Mouse (Mus musculus) intestine, embryonic 15.5 days (tissue): ENCODE measurements around the gene Col18a1. TPM values are rescaled to one million over a fixed set of nuclear protein-coding genes. Genes with fewer than 3 reads are reported as not detected.
A peak's percentile ranks its signal among the peaks of the same experiment; 100 is the strongest.

Source experiments
- ATAC-seq: fragments of 200-750 bp; cut with Nextera tagmentation; 2 replicates; pipeline ENCODE4 v1.8.0; 2017; ENCODE audit warnings: moderate TSS enrichment, moderate library complexity
- H3K27ac ChIP-seq: fragments of 300-500 bp; sonication (generic); 2 replicates; pipeline ENCODE4 v1.5.1; 2015; ENCODE audit warnings: mild to moderate bottlenecking, inconsistent platforms
- H3K27me3 ChIP-seq: fragments of 300-500 bp; sonication (generic); replicated peaks from 2 replicates; pipeline ENCODE4 v1.6.1; 2015; ENCODE audit warnings: inconsistent platforms
- H3K36me3 ChIP-seq: fragments of 300-500 bp; sonication (generic); 2 replicates; pipeline ENCODE4 v1.6.1; 2015; ENCODE audit warnings: inconsistent platforms
- H3K4me1 ChIP-seq: fragments of 300-500 bp; sonication (generic); replicated peaks from 2 replicates; pipeline ENCODE4 v1.6.1; 2015; ENCODE audit warnings: inconsistent platforms
- H3K4me2 ChIP-seq: fragments of 300-500 bp; sonication (generic); replicated peaks from 2 replicates; pipeline ENCODE4 v1.6.1; 2015; ENCODE audit warnings: mild to moderate bottlenecking, inconsistent platforms
- H3K4me3 ChIP-seq: fragments of 300-500 bp; sonication (generic); replicated peaks from 2 replicates; pipeline ENCODE4 v1.5.1; 2015; ENCODE audit warnings: inconsistent platforms
- H3K9ac ChIP-seq: fragments of 300-500 bp; sonication (generic); 2 replicates; pipeline ENCODE4 v1.6.1; 2015; ENCODE audit warnings: inconsistent platforms
- H3K9me3 ChIP-seq: fragments of 300-500 bp; sonication (generic); 2 replicates; pipeline ENCODE4 v1.6.1; 2016; ENCODE audit warnings: inconsistent platforms
- whole genome bisulfite sequencing: fragments of 180-500 bp; shearing (Covaris S2); methylation state at CpG from one replicate; pipeline ENCODE4 v1.1.7; 2015; 5-methylcytosine and 5-hydroxymethylcytosine counted together
- polyA plus RNA-seq: library from polyadenylated mRNA; unstranded; fragments of >200 nt; fragmentation: Nextera tagmentation; extraction: Ambion mirVana; gene quantifications from 2 replicates; pipeline ENCODE4 v1.2.1, GENCODE M21; 2015

Gene Col18a1
- polyA plus RNA-seq, 1 experiment from 2014 or later = 59.5 TPM

- Histone ChIP-seq H3K9ac (no peak overlapping the region), H3K4me3 (no peak overlapping the region), H3K4me2 (no peak overlapping the region), H3K36me3 (no peaks in the 10 kb centered on the region), H3K4me1 (peaks cover 21% of the 10 kb centered on the region), H3K27ac (peak overlapping the region; percentile 30), H3K27me3 (no peaks in the 10 kb centered on the region), H3K9me3 (no peaks in the 10 kb centered on the region)
- peak; percentile 49 for ATAC-seq
- 29% methylated on average over 4 of the region's 4 CpGs for WGBS
These were observed 49.6 kb downstream of the Col18a1 start for GRCm38 (mm10) chr10:77116537-77117455.

DNA sequence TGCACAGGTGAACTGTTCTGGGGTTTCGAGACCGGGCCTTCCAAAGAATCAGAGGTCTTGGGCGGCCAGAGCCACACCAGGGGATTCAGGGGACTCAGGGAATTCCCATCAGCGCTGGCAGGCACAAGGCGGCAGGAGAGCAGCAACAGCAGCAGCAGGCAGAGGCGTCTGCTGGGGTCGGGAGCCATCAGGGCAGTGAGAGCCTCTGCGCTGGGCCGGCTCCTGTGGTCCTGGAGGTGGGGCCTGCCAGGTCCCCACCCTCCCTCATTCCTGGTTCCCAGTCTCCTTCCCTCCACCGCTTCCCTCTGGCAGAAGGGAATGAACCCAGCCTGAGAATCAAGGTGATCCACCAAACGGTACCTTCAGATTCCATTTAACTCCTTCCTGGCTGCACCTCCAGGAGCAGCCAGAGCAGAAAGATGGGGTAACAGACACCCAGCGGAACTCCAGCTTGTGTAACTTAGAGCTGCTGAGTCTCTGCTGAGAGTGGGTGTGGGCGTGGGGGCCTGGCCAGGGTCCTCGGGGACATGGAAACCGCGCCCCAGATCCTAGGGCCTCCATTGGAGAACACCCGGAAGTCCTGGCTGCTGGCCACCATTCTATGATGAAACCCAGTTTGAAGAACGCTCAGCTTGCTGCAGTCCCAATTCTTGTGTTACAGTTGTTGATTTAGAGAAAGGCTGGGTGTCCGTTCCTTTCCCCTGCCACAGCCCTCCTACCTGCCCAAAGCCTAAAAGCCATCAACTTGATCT lies 52.7 kb downstream of the Col18a1 start:
- H3K4me1 ChIP-seq = peaks cover 31% of the 10 kb centered on the region
- H3K4me2 ChIP-seq = peak overlapping the region; percentile 1; the same call in 1 of the 2 replicates
- no peaks in the 10 kb centered on the region for H3K36me3 ChIP-seq
- no peak overlapping the region for H3K27ac ChIP-seq
- WGBS = 48% methylated on average over 19 of the region's 19 CpGs
- no peaks in the 10 kb centered on the region for H3K27me3 ChIP-seq
- H3K9ac ChIP-seq = no peak overlapping the region
- H3K9me3 ChIP-seq = no peaks in the 10 kb centered on the region
- no peak overlapping the region for H3K4me3 ChIP-seq
- no peak for ATAC-seq

GRCm38 (mm10) chr10:77111550-77112249 lies 54.6 kb downstream of the Col18a1 start:
- no peak overlapping the region for H3K4me3 ChIP-seq
- H3K27me3 ChIP-seq = no peaks in the 10 kb centered on the region
- H3K9me3 ChIP-seq = no peaks in the 10 kb centered on the region
- no peak overlapping the region for H3K9ac ChIP-seq
- peaks cover 26% of the 10 kb centered on the region for H3K4me1 ChIP-seq
- peak; percentile 48; the same call in 1 of the 2 replicates for ATAC-seq
- no peaks in the 10 kb centered on the region for H3K36me3 ChIP-seq
- H3K27ac ChIP-seq = no peak overlapping the region
- 74% methylated on average over 4 of the region's 4 CpGs for WGBS
- H3K4me2 ChIP-seq = no peak overlapping the region

GRCm38 (mm10) chr10:77110843-77111242 lies 55.5 kb downstream of the Col18a1 start:
- H3K4me2 ChIP-seq = no peak overlapping the region
- H3K9ac ChIP-seq = no peak overlapping the region
- no peaks in the 10 kb centered on the region for H3K9me3 ChIP-seq
- no peak overlapping the region for H3K4me3 ChIP-seq
- peaks cover 20% of the 10 kb centered on the region for H3K4me1 ChIP-seq
- WGBS = 60% methylated on average over 7 of the region's 7 CpGs
- no peak overlapping the region for H3K27ac ChIP-seq
- H3K36me3 ChIP-seq = no peaks in the 10 kb centered on the region
- ATAC-seq = no peak
- H3K27me3 ChIP-seq = no peaks in the 10 kb centered on the region

- H3K4me1 ChIP-seq = peaks cover 20% of the 10 kb centered on the region
- no peak for ATAC-seq
- 88% methylated on average over 9 of the region's 9 CpGs for WGBS
These were observed 56.3 kb downstream of the Col18a1 start for GRCm38 (mm10) chr10:77110010-77110409.

GRCm38 (mm10) chr10:77108106-77108505 lies 58.2 kb downstream of the Col18a1 start:
- Histone ChIP-seq H3K9ac (no peak overlapping the region), H3K9me3 (no peaks in the 10 kb centered on the region), H3K4me2 (no peak overlapping the region), H3K4me3 (no peak overlapping the region), H3K4me1 (peaks cover 13% of the 10 kb centered on the region), H3K36me3 (no peaks in the 10 kb centered on the region), H3K27me3 (no peaks in the 10 kb centered on the region), H3K27ac (no peak overlapping the region)
- no peak for ATAC-seq
- 89% methylated on average over 4 of the region's 4 CpGs for whole genome bisulfite sequencing

More at GRCm38 (mm10) chr10:77110010-77110409, 56.3 kb downstream of the Col18a1 start:
- Histone ChIP-seq H3K4me2 (no peak overlapping the region), H3K27me3 (no peaks in the 10 kb centered on the region), H3K4me3 (no peak overlapping the region), H3K9ac (no peak overlapping the region), H3K36me3 (no peaks in the 10 kb centered on the region), H3K27ac (no peak overlapping the region), H3K9me3 (no peaks in the 10 kb centered on the region)

GRCm38 (mm10) chr10:77104327-77104726 lies 62.0 kb downstream of the Col18a1 start:
- Histone ChIP-seq H3K4me2 (no peak overlapping the region), H3K4me1 (no peaks in the 10 kb centered on the region), H3K4me3 (no peak overlapping the region), H3K9ac (no peak overlapping the region), H3K9me3 (no peaks in the 10 kb centered on the region), H3K36me3 (no peaks in the 10 kb centered on the region), H3K27me3 (no peaks in the 10 kb centered on the region), H3K27ac (no peak overlapping the region)
- no peak for ATAC-seq

- Histone ChIP-seq H3K27me3 (no peaks in the 10 kb centered on the region), H3K36me3 (no peaks in the 10 kb centered on the region), H3K4me2 (no peak overlapping the region), H3K9ac (no peak overlapping the region), H3K27ac (no peak overlapping the region), H3K9me3 (no peaks in the 10 kb centered on the region), H3K4me1 (no peaks in the 10 kb centered on the region), H3K4me3 (no peak overlapping the region)
- ATAC-seq = no peak
- 28% methylated on average over 8 of the region's 8 CpGs for WGBS
These were observed 62.7 kb downstream of the Col18a1 start for GRCm38 (mm10) chr10:77103689-77104088.

DNA sequence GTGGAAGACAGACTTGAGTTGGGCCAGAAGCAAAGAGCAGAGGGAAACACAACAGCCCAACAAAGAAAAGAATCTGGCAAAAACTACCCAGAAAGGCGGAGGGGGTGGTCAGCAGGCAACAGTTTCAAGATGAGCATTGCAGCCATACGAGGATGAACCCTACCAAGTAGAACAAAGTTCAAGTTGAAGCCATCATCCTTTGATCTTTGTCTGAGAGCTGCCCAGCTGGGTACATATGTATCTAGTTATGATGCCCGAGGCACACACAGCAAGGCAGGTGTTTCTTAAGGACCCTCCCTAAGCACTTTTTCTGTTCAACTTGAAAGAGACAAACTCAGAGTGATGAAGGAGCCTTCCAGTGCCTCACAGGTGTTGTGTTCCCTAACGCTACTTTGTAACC lies 66.6 kb downstream of the Col18a1 start:
- no peak overlapping the region for H3K9ac ChIP-seq
- peaks cover 7% of the 10 kb centered on the region; the same call in 1 of the 2 replicates for H3K4me1 ChIP-seq
- H3K27me3 ChIP-seq = no peaks in the 10 kb centered on the region
- no peaks in the 10 kb centered on the region for H3K36me3 ChIP-seq
- no peak overlapping the region for H3K27ac ChIP-seq
- ATAC-seq = no peak
- no peaks in the 10 kb centered on the region for H3K9me3 ChIP-seq
- H3K4me3 ChIP-seq = no peak overlapping the region
- no peak overlapping the region for H3K4me2 ChIP-seq
- WGBS = 84% methylated on average over 4 of the region's 4 CpGs

DNA sequence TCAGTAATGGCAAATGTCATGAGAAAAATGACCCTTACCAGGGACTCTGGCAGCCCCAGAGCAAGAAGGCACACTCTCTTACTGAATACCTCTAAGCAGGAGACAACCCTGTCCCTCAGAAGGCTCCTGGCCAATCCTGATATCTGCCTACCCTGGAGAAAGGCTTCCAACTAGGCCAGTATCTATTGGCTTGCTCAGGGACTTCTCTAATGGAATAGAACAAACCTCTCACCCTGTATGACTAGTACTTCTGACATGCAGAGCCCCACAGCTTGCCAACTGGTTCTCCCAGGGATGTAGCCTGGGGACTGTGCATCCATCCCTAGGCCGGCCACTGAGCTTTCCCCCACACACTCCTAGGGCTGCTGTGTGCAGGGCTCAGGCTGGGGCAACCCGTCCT lies 67.7 kb downstream of the Col18a1 start:
- H3K9me3 ChIP-seq = no peaks in the 10 kb centered on the region
- no peaks in the 10 kb centered on the region for H3K36me3 ChIP-seq
- no peak overlapping the region for H3K9ac ChIP-seq
- no peaks in the 10 kb centered on the region for H3K27me3 ChIP-seq
- H3K27ac ChIP-seq = no peak overlapping the region
- H3K4me1 ChIP-seq = peaks cover 7% of the 10 kb centered on the region; the same call in 1 of the 2 replicates
- no peak overlapping the region for H3K4me2 ChIP-seq
- ATAC-seq = no peak
- 88% methylated on average over 2 of the region's 2 CpGs for WGBS
- H3K4me3 ChIP-seq = no peak overlapping the region

DNA sequence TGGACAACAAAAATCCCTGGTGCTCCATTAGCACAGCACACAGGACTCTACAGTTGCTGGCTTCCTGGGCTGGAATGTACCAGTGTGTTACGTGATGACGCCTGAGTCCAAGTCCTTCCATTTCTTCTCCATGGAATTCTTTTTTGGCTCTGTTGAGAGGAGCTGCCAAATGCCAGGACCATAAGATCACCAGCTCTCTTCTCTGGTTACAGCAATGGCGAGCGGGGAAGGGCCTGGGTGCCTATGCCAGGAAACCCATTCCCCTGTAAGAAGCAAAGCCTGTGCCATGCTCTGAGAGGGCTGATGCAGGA lies 68.5 kb downstream of the Col18a1 start:
- 0 out of 2 replicates have a peak overlapping the region, but pooled peaks have one; percentile 40 for H3K27ac ChIP-seq
- H3K36me3 ChIP-seq = no peaks in the 10 kb centered on the region
- H3K4me3 ChIP-seq = no peak overlapping the region
- no peak overlapping the region for H3K4me2 ChIP-seq
- no peaks in the 10 kb centered on the region for H3K9me3 ChIP-seq
- H3K27me3 ChIP-seq = no peaks in the 10 kb centered on the region
- no peak overlapping the region for H3K9ac ChIP-seq
- WGBS = 78% methylated on average over 4 of the region's 4 CpGs
- H3K4me1 ChIP-seq = peaks cover 7% of the 10 kb centered on the region; the same call in 1 of the 2 replicates
- ATAC-seq = peak; percentile 45; the same call in 1 of the 2 replicates
